Mouse (Mus musculus) cerebellum, postnatal 4 days (tissue): ENCODE results near the gene Ttc33.

Experiments
- DNase-seq, 2 experiments: peaks; one replicate each; pipeline ENCODE4 v3.0.0; 2022; ENCODE audit warnings: low spot score in 2 of 2, mixed read lengths in 1 of 2

Gene Ttc33

GRCm38 (mm10) chr15:5185366-5186292, at the start of gene Ttc33:
Gene Ttc33 (plus strand): TSS chr15:5185525.
- peak; percentile 52 to 68 for DNase-seq

- DNase-seq: no peak
Observed at GRCm38 (mm10) chr15:5138021-5138856, 47.1 kb upstream of the Ttc33 start.

GRCm38 (mm10) chr15:5139366-5139765, 46.0 kb upstream of the Ttc33 start:
- DNase-seq: no peak

GRCm38 (mm10) chr15:5139863-5140262, 45.5 kb upstream of the Ttc33 start:
- DNase-seq: no peak

- no peak for DNase-seq
Observed at GRCm38 (mm10) chr15:5140357-5140756, 45.0 kb upstream of the Ttc33 start.

GRCm38 (mm10) chr15:5142047-5142446, 43.3 kb upstream of the Ttc33 start:
- DNase-seq: no peak

GRCm38 (mm10) chr15:5142714-5143113, 42.6 kb upstream of the Ttc33 start:
- DNase-seq: no peak

- peak; percentile 60 to 72 for DNase-seq
Observed at GRCm38 (mm10) chr15:5143361-5144020, 41.8 kb upstream of the Ttc33 start, which contains the start of gene Prkaa1. Gene Prkaa1 (plus strand): TSS chr15:5143861.

- peak; percentile 49 to 80 for DNase-seq
Observed at GRCm38 (mm10) chr15:5144021-5144778, 41.1 kb upstream of the Ttc33 start.

- no peak for DNase-seq
Observed at GRCm38 (mm10) chr15:5145196-5145945, 40.0 kb upstream of the Ttc33 start.

- DNase-seq: no peak
Observed at GRCm38 (mm10) chr15:5149187-5149586, 36.1 kb upstream of the Ttc33 start.

GRCm38 (mm10) chr15:5152171-5152570, 33.2 kb upstream of the Ttc33 start:
- no peak for DNase-seq

- DNase-seq: no peak
Observed at GRCm38 (mm10) chr15:5154621-5155020, 30.7 kb upstream of the Ttc33 start.

GRCm38 (mm10) chr15:5155093-5155492, 30.2 kb upstream of the Ttc33 start:
- DNase-seq: no peak

- no peak for DNase-seq
Observed at GRCm38 (mm10) chr15:5156355-5156754, 29.0 kb upstream of the Ttc33 start.

- no peak for DNase-seq
Observed at GRCm38 (mm10) chr15:5157386-5157785, 27.9 kb upstream of the Ttc33 start.

- no peak for DNase-seq
Observed at GRCm38 (mm10) chr15:5158827-5159226, 26.5 kb upstream of the Ttc33 start.

- no peak for DNase-seq
Observed at GRCm38 (mm10) chr15:5165121-5165773, 20.1 kb upstream of the Ttc33 start.

GRCm38 (mm10) chr15:5173217-5173820, 12.0 kb upstream of the Ttc33 start:
- DNase-seq: no peak
